Mouse (Mus musculus) midbrain, embryonic 11.5 days (tissue): Measurements from ENCODE around the gene Inpp5d. TPM values are rescaled to one million over a fixed set of nuclear protein-coding genes. Genes with fewer than 3 reads are reported as not detected.

Experiments
- ATAC-seq: fragments of 200-750 bp; cut with Nextera tagmentation; 2 replicates; pipeline ENCODE4 v1.8.0; 2017; ENCODE audit warnings: moderate TSS enrichment, moderate library complexity; ENCODE audit not compliant: low FRiP score
- DNase-seq: peaks from one replicate; pipeline ENCODE4 v3.0.0; 2015; ENCODE audit warnings: low spot score; ENCODE audit errors: missing footprints
- H3K27ac ChIP-seq: fragments of 300-500 bp; sonication (generic); 2 replicates; pipeline ENCODE4 v1.5.1; 2014; ENCODE audit warnings: low read depth, low read length
- H3K27me3 ChIP-seq: fragments of 300-500 bp; sonication (generic); 2 replicates; pipeline ENCODE4 v1.6.1; 2014; ENCODE audit warnings: mild to moderate bottlenecking, low read length, moderate library complexity, mixed read lengths; ENCODE audit not compliant: control insufficient read depth, insufficient read depth
- H3K36me3 ChIP-seq: fragments of 300-500 bp; sonication (generic); 2 replicates; pipeline ENCODE4 v1.6.1; 2014; ENCODE audit warnings: mild to moderate bottlenecking, low read length, moderate library complexity, mixed read lengths; ENCODE audit not compliant: control insufficient read depth, insufficient read depth
- H3K4me1 ChIP-seq: fragments of 300-500 bp; sonication (generic); 2 replicates; pipeline ENCODE4 v1.6.1; 2014; ENCODE audit warnings: low read length; ENCODE audit not compliant: control insufficient read depth, insufficient read depth
- H3K4me2 ChIP-seq: fragments of 300-500 bp; sonication (generic); 2 replicates; pipeline ENCODE4 v1.6.1; 2014; ENCODE audit warnings: mild to moderate bottlenecking, moderate library complexity
- H3K4me3 ChIP-seq: fragments of 300-500 bp; sonication (generic); 2 replicates; pipeline ENCODE4 v1.5.1; 2014; ENCODE audit warnings: low read depth, low read length
- H3K9ac ChIP-seq: fragments of 300-500 bp; sonication (generic); 2 replicates; pipeline ENCODE4 v1.6.1; 2014; ENCODE audit warnings: low read length
- H3K9me3 ChIP-seq: fragments of 300-500 bp; sonication (generic); 2 replicates; pipeline ENCODE4 v1.6.1; 2016; ENCODE audit warnings: low read length; ENCODE audit not compliant: control insufficient read depth
- WGBS: fragments of 180-500 bp; shearing (Covaris S2); extraction: QIAGEN DNeasy Blood & Tissue Kit; methylation state at CpG from one replicate; pipeline ENCODE4 v1.1.7; 2014; 5-methylcytosine and 5-hydroxymethylcytosine counted together
- polyA plus RNA-seq: library from polyadenylated mRNA; unstranded; fragments of >200 nt; fragmentation: Nextera tagmentation; extraction: Ambion mirVana; gene quantifications from 2 replicates; pipeline ENCODE4 v1.2.1, GENCODE M21; 2014

Inpp5d gene
- polyA plus RNA-seq, 1 experiment from 2014 or later: 4.8 TPM

- Histone ChIP-seq H3K27ac (peak within 1 kb of the TSS; percentile 71), H3K9ac (peak within 1 kb of the TSS; percentile 94), H3K4me1 (peaks cover 6% of the 10 kb centered on the region), H3K27me3 (no peaks in the 10 kb centered on the region), H3K4me3 (peak within 1 kb of the TSS; percentile 97), H3K9me3 (no peaks in the 10 kb centered on the region), H3K4me2 (peak within 1 kb of the TSS; percentile 61), H3K36me3 (no peaks in the 10 kb centered on the region; the same call in 1 of the 2 replicates)
- peak; percentile 96 for DNase-seq
- ATAC-seq: peak; percentile 99
- under 1% methylated on average over 79 of the region's 79 CpGs for WGBS
Observed at GRCm38 (mm10) chr1:87755641-87756470, 135.7 kb downstream of the Inpp5d start, which contains the start of gene Atg16l1. Gene Atg16l1, plus strand, starts transcription at chr1:87755870.

- H3K4me2 ChIP-seq: no peak overlapping the region
- peak; percentile 56 for DNase-seq
- no peaks in the 10 kb centered on the region for H3K9me3 ChIP-seq
- 96% methylated on average over 3 of the region's 3 CpGs for WGBS
- H3K4me1 ChIP-seq: no peaks in the 10 kb centered on the region
- H3K27ac ChIP-seq: no peak overlapping the region
- no peak overlapping the region for H3K4me3 ChIP-seq
- ATAC-seq: no peak
- no peaks in the 10 kb centered on the region for H3K27me3 ChIP-seq
- peaks cover 34% of the 10 kb centered on the region; the same call in 1 of the 2 replicates for H3K36me3 ChIP-seq
- no peak overlapping the region for H3K9ac ChIP-seq
Observed at GRCm38 (mm10) chr1:87763821-87764220, 143.7 kb downstream of the Inpp5d start.

- ATAC-seq (no peak), DNase-seq (no peak)
- Histone ChIP-seq H3K36me3 (peaks cover 41% of the 10 kb centered on the region; the same call in 1 of the 2 replicates), H3K4me3 (no peak overlapping the region), H3K27ac (no peak overlapping the region), H3K9ac (no peak overlapping the region), H3K27me3 (no peaks in the 10 kb centered on the region), H3K4me2 (no peak overlapping the region), H3K4me1 (no peaks in the 10 kb centered on the region), H3K9me3 (no peaks in the 10 kb centered on the region)
- 87% methylated on average over 2 of the region's 2 CpGs for WGBS
Observed at GRCm38 (mm10) chr1:87765741-87766140, 145.6 kb downstream of the Inpp5d start.

GRCm38 (mm10) chr1:87766233-87766632 is 146.1 kb downstream of the Inpp5d start:
- no peak overlapping the region for H3K9ac ChIP-seq
- H3K4me1 ChIP-seq: no peaks in the 10 kb centered on the region
- ATAC-seq (no peak), DNase-seq (peak; percentile 82)
- no peak overlapping the region for H3K27ac ChIP-seq
- peaks cover 44% of the 10 kb centered on the region; the same call in 1 of the 2 replicates for H3K36me3 ChIP-seq
- H3K9me3 ChIP-seq: no peaks in the 10 kb centered on the region
- no peak overlapping the region for H3K4me3 ChIP-seq
- no peaks in the 10 kb centered on the region for H3K27me3 ChIP-seq
- no peak overlapping the region for H3K4me2 ChIP-seq
- 85% methylated on average over 3 of the region's 3 CpGs for WGBS

- no peak overlapping the region for H3K9ac ChIP-seq
- no peaks in the 10 kb centered on the region for H3K9me3 ChIP-seq
- H3K27me3 ChIP-seq: no peaks in the 10 kb centered on the region
- H3K36me3 ChIP-seq: peaks cover 47% of the 10 kb centered on the region
- DNase-seq (no peak), ATAC-seq (no peak)
- 96% methylated on average over 2 of the region's 2 CpGs for WGBS
- H3K4me3 ChIP-seq: no peak overlapping the region
- H3K4me1 ChIP-seq: no peaks in the 10 kb centered on the region
- H3K4me2 ChIP-seq: no peak overlapping the region
- no peak overlapping the region for H3K27ac ChIP-seq
Observed at GRCm38 (mm10) chr1:87769263-87769662, 149.2 kb downstream of the Inpp5d start.

Other genes starting within 250 kb of the Inpp5d start
- 0.14 and 0.38 TPM in 2 replicates for gene Kcnj13, start 225.6 kb upstream of the Inpp5d start, polyA plus RNA-seq
- not detected in 2 replicates for gene Snorc, start 150.0 kb upstream of the Inpp5d start, polyA plus RNA-seq
- not detected in 2 replicates for gene Neu2, start 110.4 kb upstream of the Inpp5d start, polyA plus RNA-seq
- gene Ngef, start 46.4 kb upstream of the Inpp5d start, polyA plus RNA-seq: 3.0 and 3.9 TPM in 2 replicates
- gene Atg16l1, start 135.6 kb downstream of the Inpp5d start, polyA plus RNA-seq: 33.7 and 35.3 TPM in 2 replicates
- 1.2 and 1.5 TPM in 2 replicates for gene Sag, start 183.4 kb downstream of the Inpp5d start, polyA plus RNA-seq
- gene Dgkd, start 233.0 kb downstream of the Inpp5d start, polyA plus RNA-seq: 34.1 and 35.3 TPM in 2 replicates